Mouse (Mus musculus) macrophage (primary cell): ENCODE data around the gene Tmcc1. TPM values are rescaled to one million over a fixed set of nuclear protein-coding genes. Genes with fewer than 3 reads are reported as not detected.
"Not testable (repeated sequence)": the region's sequence is repeated elsewhere in the genome, so short reads cannot be mapped to it uniquely, and the experiment has no call there.

ENCODE experiments used
- H3K27ac ChIP-seq: fragments of 350-480 bp; formaldehyde crosslinking; 2 replicates; pipeline ENCODE4 v1.9.0; 2021
- H3K36me3 ChIP-seq: fragments of 350-480 bp; formaldehyde crosslinking; 2 replicates; pipeline ENCODE4 v1.9.0; 2021; ENCODE audit errors: inconsistent target
- H3K4me3 ChIP-seq: fragments of 350-480 bp; formaldehyde crosslinking; 2 replicates; pipeline ENCODE4 v1.9.0; 2021; ENCODE audit errors: inconsistent target
- H3K79me2 ChIP-seq: fragments of 350-480 bp; formaldehyde crosslinking; 2 replicates; pipeline ENCODE4 v1.9.0; 2021; ENCODE audit errors: inconsistent target
- WGBS: methylation state at CpG from one replicate; pipeline ENCODE4 v1.1.7; 2026; ENCODE audit warnings: inconsistent platforms; ENCODE audit not compliant: missing documents; 5-methylcytosine and 5-hydroxymethylcytosine counted together
- polyA plus RNA-seq: library from polyadenylated mRNA; stranded (reverse); fragments of 250-400 nt; gene quantifications from 3 replicates; pipeline ENCODE4 v1.2.4, GENCODE M21; 2018; ENCODE audit warnings: inconsistent platforms

The Tmcc1 gene
- polyA plus RNA-seq, 1 experiment from 2014 or later = 11.1 TPM

DNA sequence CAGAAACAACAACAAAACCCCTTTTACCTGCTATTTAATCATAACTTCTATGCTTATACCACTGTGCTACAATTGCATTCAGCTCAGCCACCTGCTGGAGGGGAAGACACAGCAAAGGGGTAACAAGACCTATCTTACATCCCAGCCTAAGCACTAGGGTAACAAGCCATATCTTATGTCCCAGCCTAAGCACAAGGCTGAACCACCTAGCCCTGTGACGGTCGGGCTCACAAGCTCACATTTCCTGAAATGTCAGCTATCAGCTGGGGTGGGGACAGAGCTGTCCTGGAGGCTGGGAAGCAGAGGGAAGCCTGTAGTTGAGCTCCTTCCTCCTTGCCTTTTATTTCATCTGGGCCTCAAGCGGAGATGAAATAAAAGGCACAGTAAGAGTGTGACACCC lies 115.7 kb downstream of the Tmcc1 start:
- 79% methylated on average over 3 of the region's 3 CpGs for WGBS

DNA sequence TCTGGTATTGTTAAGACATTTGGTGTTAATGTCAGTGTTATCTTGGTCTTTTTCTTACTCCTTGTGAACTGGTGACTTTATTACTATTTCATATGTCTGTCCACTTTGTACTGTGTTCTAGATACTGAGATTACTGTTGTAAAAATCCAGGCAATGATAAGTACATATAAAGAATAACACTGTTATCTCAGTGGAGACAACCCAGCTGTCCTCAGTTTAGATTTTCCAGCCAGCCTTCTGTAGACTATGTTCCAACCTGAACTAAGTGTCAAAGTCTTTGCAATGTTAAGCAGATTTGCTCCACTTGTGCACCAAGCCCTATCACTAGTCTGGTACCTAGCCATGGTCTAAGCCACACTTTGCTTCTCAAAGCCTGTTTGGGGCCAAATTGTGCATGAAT lies 118.4 kb downstream of the Tmcc1 start:
- Histone ChIP-seq H3K27ac (no peak overlapping the region), H3K4me3 (no peak overlapping the region), H3K36me3 (no peaks in the 10 kb centered on the region), H3K79me2 (peaks cover 52% of the 10 kb centered on the region; the same call in 1 of the 2 replicates)

More for the DNA sequence above, 115.7 kb downstream of the Tmcc1 start:
- no peaks in the 10 kb centered on the region for H3K36me3 ChIP-seq
- no peak overlapping the region for H3K27ac ChIP-seq
- no peak overlapping the region for H3K4me3 ChIP-seq
- H3K79me2 ChIP-seq = peaks cover 51% of the 10 kb centered on the region; the same call in 1 of the 2 replicates

DNA sequence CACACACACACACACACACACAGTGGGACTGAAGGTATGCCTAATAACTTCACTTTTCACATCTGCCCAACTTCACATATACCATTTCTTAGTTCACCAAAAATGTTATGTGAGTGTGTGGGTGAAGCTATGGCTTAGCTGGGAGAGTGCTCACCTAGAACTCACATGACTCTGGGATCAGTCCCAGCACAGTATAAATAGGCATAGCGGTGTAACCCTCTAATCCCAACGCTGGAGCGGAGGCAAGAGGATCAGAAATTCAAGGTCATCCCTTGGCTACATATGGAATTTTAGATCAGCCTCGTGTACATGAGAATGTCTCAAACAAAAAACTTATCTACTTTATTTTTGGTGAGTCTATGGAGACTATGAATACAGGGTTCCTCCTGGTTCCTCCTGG lies 119.7 kb downstream of the Tmcc1 start:
- 91% methylated on average over 4 of the region's 4 CpGs for WGBS
- peak overlapping the region; percentile 27; the same call in 1 of the 2 replicates for H3K27ac ChIP-seq
- no peak overlapping the region for H3K4me3 ChIP-seq

DNA sequence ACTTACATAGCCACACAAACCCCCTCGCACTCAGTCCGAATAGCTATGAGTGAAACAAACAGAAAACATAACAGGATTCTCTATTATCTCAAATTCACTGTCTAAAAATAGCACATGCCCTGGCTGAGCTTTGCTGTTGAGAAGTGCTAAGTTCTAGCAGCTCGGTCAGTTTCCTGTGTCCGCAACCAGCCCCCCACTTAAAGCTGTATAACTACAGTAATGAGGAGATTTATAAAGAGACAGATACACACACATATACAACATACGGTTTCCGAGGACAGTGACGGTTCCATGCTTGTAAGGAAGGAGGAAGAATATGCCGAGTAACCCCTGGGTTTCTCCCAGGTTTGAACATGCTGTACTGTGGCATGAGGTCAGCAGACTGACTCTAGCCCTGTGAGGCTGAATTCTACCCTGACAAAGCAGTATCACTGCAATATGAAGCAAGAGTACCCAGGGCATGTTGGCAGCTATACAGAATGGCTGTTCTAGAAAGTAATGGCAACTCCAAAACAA lies 120.5 kb downstream of the Tmcc1 start:
- WGBS = 26% methylated on average over 5 of the region's 8 CpGs
- Histone ChIP-seq H3K36me3 (no peaks in the 10 kb centered on the region), H3K27ac (peak overlapping the region; percentile 27), H3K4me3 (peak overlapping the region; percentile 1; the same call in 1 of the 2 replicates), H3K79me2 (peaks cover 61% of the 10 kb centered on the region; the same call in 1 of the 2 replicates)

More for the DNA sequence above, 119.7 kb downstream of the Tmcc1 start:
- Histone ChIP-seq H3K36me3 (no peaks in the 10 kb centered on the region), H3K79me2 (peaks cover 62% of the 10 kb centered on the region; the same call in 1 of the 2 replicates)

DNA sequence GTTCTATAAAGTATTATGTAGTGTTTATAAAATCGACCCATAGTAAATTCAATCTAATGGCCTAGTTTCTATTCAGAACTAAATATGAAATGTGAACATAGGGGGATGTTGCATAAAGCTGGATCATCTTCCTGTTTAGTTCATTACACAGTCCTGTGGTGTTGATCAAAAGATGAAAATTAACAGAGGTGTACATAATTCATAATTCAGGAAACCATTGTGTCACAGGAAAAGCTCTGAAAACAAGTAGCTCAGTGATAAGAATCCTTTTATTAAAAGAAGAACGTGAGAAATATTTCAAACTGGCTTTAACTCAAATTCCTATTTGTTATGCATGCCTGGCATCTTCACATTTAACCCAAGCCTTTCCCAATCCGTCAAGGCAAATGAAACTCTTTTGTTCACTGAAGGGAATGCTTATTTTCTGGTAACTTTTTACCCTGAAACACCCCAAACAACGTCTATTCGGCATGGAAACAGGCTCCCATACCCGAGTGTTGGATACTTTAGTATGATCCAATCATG lies 121.0 kb downstream of the Tmcc1 start:
- H3K79me2 ChIP-seq = peaks cover 61% of the 10 kb centered on the region; the same call in 1 of the 2 replicates
- H3K27ac ChIP-seq = peak overlapping the region; percentile 27; the same call in 1 of the 2 replicates
- 22% methylated on average over 6 of the region's 6 CpGs for WGBS
- H3K36me3 ChIP-seq = no peaks in the 10 kb centered on the region
- peak overlapping the region; percentile 1; the same call in 1 of the 2 replicates for H3K4me3 ChIP-seq

DNA sequence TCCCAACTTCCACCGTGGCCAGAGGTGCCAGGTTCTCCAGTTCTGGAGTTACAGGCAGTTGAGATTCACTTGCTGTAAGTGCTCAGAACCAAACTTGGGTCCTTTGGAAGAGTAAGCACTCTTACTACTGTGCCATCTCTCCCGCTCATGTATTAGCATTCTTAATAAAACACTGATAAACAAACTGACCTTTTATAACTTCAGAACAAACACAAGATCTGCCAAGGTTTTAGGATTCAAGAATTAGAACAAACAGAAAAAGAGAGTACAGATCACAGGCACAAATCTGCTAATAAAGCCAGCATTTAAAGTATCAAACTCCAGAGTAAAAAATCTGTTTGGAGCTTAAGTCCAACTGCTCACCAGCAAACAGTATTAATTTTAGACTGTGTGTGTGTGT lies 121.5 kb downstream of the Tmcc1 start:
- H3K36me3 ChIP-seq = no peaks in the 10 kb centered on the region
- no peak overlapping the region for H3K4me3 ChIP-seq
- WGBS = 90% methylated on average over 2 of the region's 2 CpGs
- H3K27ac ChIP-seq = no peak overlapping the region
- peaks cover 58% of the 10 kb centered on the region; the same call in 1 of the 2 replicates for H3K79me2 ChIP-seq

DNA sequence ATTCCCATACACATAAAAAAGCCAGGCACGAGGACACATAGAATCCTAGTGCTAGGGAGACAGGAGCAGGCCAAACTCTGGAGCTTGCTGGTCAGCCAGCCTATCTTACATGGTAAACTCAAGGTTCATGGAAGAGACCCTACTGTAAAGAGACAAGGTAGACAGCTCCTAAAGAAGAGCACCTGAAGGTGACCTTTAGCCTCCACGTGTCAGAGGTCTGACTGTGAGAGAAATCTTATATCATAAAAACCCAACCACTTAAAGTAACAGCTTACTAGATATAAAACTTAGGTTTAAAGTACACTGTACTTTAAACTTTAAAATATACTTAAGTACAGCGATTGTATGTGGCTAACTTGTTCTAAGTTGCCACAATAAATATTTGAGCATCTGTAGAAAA lies 122.7 kb downstream of the Tmcc1 start:
- Histone ChIP-seq H3K27ac (no peak overlapping the region), H3K79me2 (peaks cover 47% of the 10 kb centered on the region; the same call in 1 of the 2 replicates), H3K4me3 (no peak overlapping the region), H3K36me3 (no peaks in the 10 kb centered on the region)
- 92% methylated on average over 3 of the region's 3 CpGs for WGBS

DNA sequence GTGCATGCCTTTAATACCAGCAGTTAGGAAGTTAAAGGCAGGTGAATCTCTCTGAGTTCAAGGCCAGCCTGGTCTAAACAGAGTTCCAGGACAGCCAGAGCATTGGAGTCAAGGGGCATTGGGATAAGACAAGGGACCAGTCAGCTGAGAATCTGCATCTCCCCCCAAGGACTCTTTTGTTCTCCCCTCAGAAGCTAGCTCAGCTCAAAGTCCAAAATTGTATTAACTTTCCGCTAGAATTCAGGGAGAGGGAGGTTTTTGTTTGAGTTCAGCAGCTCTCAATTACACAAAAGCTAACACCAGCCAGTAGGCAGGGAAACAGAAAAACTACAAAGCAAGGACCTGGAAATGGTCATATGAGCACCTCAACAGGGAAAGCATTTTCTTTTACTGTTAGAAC lies 129.8 kb downstream of the Tmcc1 start:
- 100% methylated on average over 1 of the region's 1 CpGs for WGBS
- Histone ChIP-seq H3K4me3 (no peak overlapping the region), H3K27ac (no peak overlapping the region), H3K79me2 (peaks cover 46% of the 10 kb centered on the region; the same call in 1 of the 2 replicates), H3K36me3 (no peaks in the 10 kb centered on the region)

DNA sequence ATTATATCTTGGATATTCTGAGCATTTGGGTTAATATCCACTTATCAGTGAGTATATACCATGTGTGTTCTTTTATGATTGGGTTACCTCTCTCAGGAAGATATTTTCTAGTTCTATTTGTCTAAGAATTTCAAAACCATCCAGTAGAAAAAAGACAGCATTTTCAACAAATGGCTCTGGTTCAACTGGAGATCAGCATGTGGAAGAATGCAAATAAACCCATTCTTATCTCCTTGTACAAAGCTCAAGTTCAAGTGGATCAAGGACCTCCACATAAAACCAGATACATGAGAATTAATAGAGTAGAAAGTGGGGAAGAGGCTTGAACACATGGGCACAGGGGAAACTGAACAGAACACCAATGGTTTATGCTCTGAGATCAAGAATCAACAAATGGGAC lies 133.7 kb downstream of the Tmcc1 start:
- H3K79me2 ChIP-seq = peaks cover 55% of the 10 kb centered on the region; the same call in 1 of the 2 replicates
- H3K36me3 ChIP-seq, H3K4me3 ChIP-seq, H3K27ac ChIP-seq: not testable (repeated sequence)

DNA sequence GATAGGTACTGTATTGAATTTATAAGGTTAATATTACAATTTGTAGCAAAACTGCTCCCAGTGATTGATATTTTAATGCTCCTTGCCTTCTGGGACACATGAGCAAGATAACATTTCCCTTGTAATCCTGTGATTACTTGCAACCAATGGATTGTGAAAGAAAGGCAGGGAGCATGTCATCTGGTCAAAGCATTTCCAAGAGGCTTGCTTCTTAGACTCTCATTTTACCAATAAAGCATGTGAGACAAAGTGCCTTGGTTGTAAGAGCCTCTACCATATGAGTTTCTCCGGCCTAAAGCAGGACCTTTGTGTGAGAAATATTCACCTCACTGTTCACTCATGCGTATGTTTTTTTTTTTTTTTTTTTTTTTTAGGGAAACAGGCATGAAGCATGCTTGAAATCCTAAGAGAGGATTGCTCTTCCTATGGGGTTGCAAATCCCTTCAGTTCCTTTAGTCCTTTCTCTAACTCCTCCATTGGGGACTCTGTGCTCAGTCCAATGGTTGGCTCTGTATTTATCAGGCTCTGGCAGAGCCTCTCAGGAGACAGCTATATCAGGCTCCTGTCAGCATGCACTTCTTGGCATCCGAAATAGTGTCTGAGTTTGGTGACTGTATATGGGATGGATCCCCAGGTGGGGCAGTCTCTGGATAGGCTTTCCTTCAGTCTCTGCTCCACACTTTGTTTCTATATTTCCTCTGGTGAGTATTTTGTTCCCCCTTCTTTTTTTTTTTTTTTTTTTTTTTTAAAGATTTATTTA lies 134.6 kb downstream of the Tmcc1 start:
- H3K27ac ChIP-seq = no peak overlapping the region
- H3K4me3 ChIP-seq = no peak overlapping the region
- H3K79me2 ChIP-seq = peaks cover 52% of the 10 kb centered on the region; the same call in 1 of the 2 replicates
- WGBS = 100% methylated on average over 3 of the region's 3 CpGs
- H3K36me3 ChIP-seq = no peaks in the 10 kb centered on the region

DNA sequence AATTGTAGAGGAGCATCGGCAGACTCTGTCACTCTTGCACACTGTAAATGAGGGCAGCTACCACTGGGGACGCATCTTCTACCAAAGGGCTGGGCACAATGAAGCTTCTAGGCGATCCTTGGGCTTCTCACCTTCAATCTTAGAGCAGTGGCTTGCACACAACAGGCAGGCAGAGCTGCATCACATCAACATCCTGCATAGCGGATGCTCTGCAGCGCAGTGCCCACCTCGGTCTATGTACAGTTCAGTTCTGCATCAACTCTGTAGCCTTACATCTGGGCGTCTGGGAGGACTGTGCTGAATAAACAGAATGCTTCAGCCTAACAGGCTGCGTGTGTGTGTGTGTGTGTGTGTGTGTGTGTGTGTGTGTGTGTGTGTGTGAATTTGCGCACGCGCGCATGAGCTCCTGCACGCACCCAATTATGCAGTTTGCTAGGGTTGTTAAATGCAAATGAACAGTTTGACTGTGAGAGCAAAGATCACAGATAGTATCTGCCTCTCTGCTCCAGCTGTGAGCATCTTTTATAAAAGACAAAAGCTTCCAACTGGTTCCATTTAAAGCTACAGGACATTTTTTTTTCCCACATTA lies 136.5 kb downstream of the Tmcc1 start:
- Histone ChIP-seq H3K27ac (no peak overlapping the region), H3K79me2 (peaks cover 45% of the 10 kb centered on the region; the same call in 1 of the 2 replicates), H3K4me3 (no peak overlapping the region), H3K36me3 (no peaks in the 10 kb centered on the region)
- WGBS = 96% methylated on average over 7 of the region's 13 CpGs

DNA sequence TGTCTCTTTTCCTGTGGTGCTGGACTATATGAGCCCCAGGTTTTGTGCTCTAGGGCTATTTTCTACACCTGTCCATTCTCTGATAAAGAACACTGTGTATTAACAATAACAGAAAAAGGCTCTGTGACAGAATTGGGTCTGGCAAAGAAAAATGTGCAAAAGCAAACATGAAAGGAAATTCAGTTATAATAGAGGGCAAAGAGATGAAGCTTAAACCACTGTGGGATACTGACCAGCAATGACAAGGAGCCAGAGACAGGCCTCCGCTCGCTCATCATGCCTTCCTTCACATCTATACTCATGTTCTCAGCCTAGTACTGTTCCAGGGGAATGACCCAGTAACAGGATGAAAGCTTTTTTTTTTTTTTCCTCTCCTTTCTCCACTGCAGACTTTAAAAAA lies 137.5 kb downstream of the Tmcc1 start:
- no peaks in the 10 kb centered on the region for H3K36me3 ChIP-seq
- no peak overlapping the region for H3K4me3 ChIP-seq
- H3K79me2 ChIP-seq = peaks cover 39% of the 10 kb centered on the region; the same call in 1 of the 2 replicates
- 100% methylated on average over 2 of the region's 2 CpGs for WGBS
- H3K27ac ChIP-seq = no peak overlapping the region

DNA sequence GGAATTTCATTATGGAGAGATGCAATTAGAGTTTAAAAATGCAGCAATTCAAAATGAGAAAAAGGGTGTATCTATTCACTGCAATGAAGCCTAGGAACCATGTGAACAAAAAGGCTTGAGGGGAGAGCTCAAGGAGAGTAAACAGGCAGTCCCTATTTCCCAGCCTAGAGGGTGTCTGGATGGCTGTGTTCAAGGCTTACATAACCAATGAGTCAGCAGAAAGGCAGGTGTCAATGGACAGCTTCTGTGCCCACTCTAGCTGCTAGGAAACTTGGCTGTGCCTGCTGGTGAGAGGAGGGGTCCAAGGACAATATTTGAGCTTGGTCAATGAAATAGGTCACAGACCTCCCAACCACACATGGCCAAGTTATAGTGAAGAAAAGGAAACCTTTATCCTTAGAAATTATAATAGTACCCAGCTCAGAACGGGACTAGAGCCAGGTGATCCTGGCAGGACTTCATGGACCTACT lies 138.2 kb downstream of the Tmcc1 start:
- WGBS = 83% methylated on average over 1 of the region's 1 CpGs
- Histone ChIP-seq H3K36me3 (no peaks in the 10 kb centered on the region), H3K4me3 (no peak overlapping the region), H3K79me2 (peaks cover 34% of the 10 kb centered on the region; the same call in 1 of the 2 replicates), H3K27ac (no peak overlapping the region)

DNA sequence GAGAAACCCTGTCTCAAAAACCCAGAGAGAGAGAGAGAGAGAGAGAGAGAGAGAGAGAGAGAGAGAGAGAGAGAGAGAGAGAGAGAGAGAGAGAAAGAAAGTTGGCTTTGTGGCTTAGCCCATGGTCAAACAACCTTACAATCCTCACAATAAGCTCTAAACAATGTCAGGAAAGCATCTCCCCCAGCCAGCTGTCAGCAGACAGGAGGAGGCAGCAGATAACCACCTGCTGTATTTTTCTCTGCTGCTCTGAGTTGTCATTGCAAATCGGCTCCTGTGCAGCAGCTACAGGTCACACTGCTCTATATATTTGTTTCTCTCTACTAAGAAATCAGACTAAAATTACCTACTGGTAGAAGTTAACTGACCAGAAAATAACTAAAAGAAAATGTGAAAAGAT lies 145.4 kb downstream of the Tmcc1 start:
- peaks cover 31% of the 10 kb centered on the region; the same call in 1 of the 2 replicates for H3K79me2 ChIP-seq
- no peak overlapping the region for H3K27ac ChIP-seq
- H3K4me3 ChIP-seq = no peak overlapping the region
- 92% methylated on average over 1 of the region's 1 CpGs for WGBS
- H3K36me3 ChIP-seq = peaks cover 9% of the 10 kb centered on the region

DNA sequence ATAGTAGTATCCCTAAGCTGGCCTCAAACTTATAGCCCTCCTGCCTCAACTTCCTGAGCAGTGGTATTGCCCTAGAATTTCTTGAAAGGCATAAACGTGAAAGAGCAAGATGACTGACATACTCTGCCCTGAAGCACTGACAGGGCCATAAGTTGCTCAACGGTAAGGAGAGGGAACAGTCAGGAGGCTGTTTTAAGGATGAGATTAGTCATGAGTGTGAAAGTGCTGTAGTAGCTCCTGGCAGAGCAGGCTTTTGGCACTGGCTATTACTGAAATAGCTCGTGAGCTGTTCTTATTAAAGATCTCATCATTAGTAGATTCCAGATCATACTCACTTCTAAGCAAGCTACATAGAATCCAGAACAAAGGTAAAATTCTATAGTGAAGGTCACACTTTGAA lies 145.9 kb downstream of the Tmcc1 start:
- Histone ChIP-seq H3K79me2 (peaks cover 30% of the 10 kb centered on the region; the same call in 1 of the 2 replicates), H3K4me3 (no peak overlapping the region), H3K27ac (no peak overlapping the region), H3K36me3 (peaks cover 13% of the 10 kb centered on the region)
- WGBS = 58% methylated on average over 2 of the region's 3 CpGs
